Mouse (Mus musculus) midbrain, embryonic 12.5 days (tissue): ENCODE measurements around the gene Tmod4. TPM values are rescaled to one million over a fixed set of nuclear protein-coding genes. Genes with fewer than 3 reads are reported as not detected.

Experiments
- microRNA-seq: library from miRNA; unstranded; fragments of <30 nt; microRNA quantifications from one replicate; pipeline ENCODE4, GENCODE M21; 2017
- polyA plus RNA-seq: library from polyadenylated mRNA; unstranded; fragments of >200 nt; fragmentation: Nextera tagmentation; extraction: Ambion mirVana; gene quantifications from 2 replicates; pipeline ENCODE4 v1.2.1, GENCODE M21; 2016

The Tmod4 gene
- polyA plus RNA-seq, 1 experiment from 2014 or later = 0.89 TPM

Small RNAs within 50 kb of the gene (microRNA-seq; reads per million reads assigned to microRNA genes)
- gene Mir8099-1 = not detected

Other genes starting within 250 kb of the Tmod4 start
- gene Psmb4, start 237.5 kb upstream of the Tmod4 start, polyA plus RNA-seq = 307 TPM in 2 replicates
- gene Selenbp1, start 191.4 kb upstream of the Tmod4 start, polyA plus RNA-seq = 4.4 and 4.6 TPM in 2 replicates
- 6.6 and 8.4 TPM in 2 replicates for gene Rfx5, start 170.4 kb upstream of the Tmod4 start, polyA plus RNA-seq
- gene Pi4kb, start 149.7 kb upstream of the Tmod4 start, polyA plus RNA-seq = 23.0 and 25.7 TPM in 2 replicates
- gene Zfp687, start 109.0 kb upstream of the Tmod4 start, polyA plus RNA-seq = 40.2 and 41.3 TPM in 2 replicates
- 277 and 293 TPM in 2 replicates for gene Psmd4, start 81.9 kb upstream of the Tmod4 start, polyA plus RNA-seq
- gene Pip5k1a, start 17.5 kb upstream of the Tmod4 start, polyA plus RNA-seq = 18.3 and 20.5 TPM in 2 replicates
- gene Vps72, start 13.5 kb upstream of the Tmod4 start, polyA plus RNA-seq = 250 and 251 TPM in 2 replicates
- 86.7 and 94.8 TPM in 2 replicates for gene Scnm1, start 9.5 kb downstream of the Tmod4 start, polyA plus RNA-seq
- 22.5 and 24.4 TPM in 2 replicates for gene Lysmd1, start 9.6 kb downstream of the Tmod4 start, polyA plus RNA-seq
- 2.5 and 3.3 TPM in 2 replicates for gene Tnfaip8l2, start 17.9 kb downstream of the Tmod4 start, polyA plus RNA-seq
- gene Sema6c, start 36.0 kb downstream of the Tmod4 start, polyA plus RNA-seq = 45.1 and 56.8 TPM in 2 replicates
- gene Gabpb2, start 93.4 kb downstream of the Tmod4 start, polyA plus RNA-seq = 11.0 and 11.6 TPM in 2 replicates
- 91.0 and 93.9 TPM in 2 replicates for gene Cdc42se1, start 104.3 kb downstream of the Tmod4 start, polyA plus RNA-seq
- 101 and 106 TPM in 2 replicates for gene Mllt11, start 107.7 kb downstream of the Tmod4 start, polyA plus RNA-seq
- gene Gm128, start 117.1 kb downstream of the Tmod4 start, polyA plus RNA-seq = 0.26 TPM in 1 of 2 replicates, not detected in the other
- gene Bnipl, start 126.7 kb downstream of the Tmod4 start, polyA plus RNA-seq = 0.33 and 0.38 TPM in 2 replicates
- 46.6 and 47.6 TPM in 2 replicates for gene Mindy1, start 156.9 kb downstream of the Tmod4 start, polyA plus RNA-seq
- 33.1 and 35.7 TPM in 2 replicates for gene Prune1, start 157.6 kb downstream of the Tmod4 start, polyA plus RNA-seq
- 1.0 and 1.1 TPM in 2 replicates for gene Anxa9, start 182.7 kb downstream of the Tmod4 start, polyA plus RNA-seq
- 101 and 109 TPM in 2 replicates for gene Cers2, start 190.3 kb downstream of the Tmod4 start, polyA plus RNA-seq
- gene Setdb1, start 232.7 kb downstream of the Tmod4 start, polyA plus RNA-seq = 60.2 and 62.3 TPM in 2 replicates